Mouse (Mus musculus) intestine, postnatal 0 days (tissue): ENCODE data around the gene Tmem221. TPM values are rescaled to one million over a fixed set of nuclear protein-coding genes. Genes with fewer than 3 reads are reported as not detected.
A peak's percentile ranks its signal among the peaks of the same experiment; 100 is the strongest.

Source experiments
- ATAC-seq: fragments of 200-750 bp; cut with Nextera tagmentation; 2 replicates; pipeline ENCODE4 v1.8.0; 2017; ENCODE audit warnings: mild to moderate bottlenecking, moderate TSS enrichment, moderate library complexity
- H3K27ac ChIP-seq: fragments of 300-500 bp; sonication (generic); 2 replicates; pipeline ENCODE4 v1.5.1; 2014; ENCODE audit warnings: mild to moderate bottlenecking, low read depth, low read length, moderate library complexity
- H3K27me3 ChIP-seq: fragments of 300-500 bp; sonication (generic); replicated peaks from 2 replicates; pipeline ENCODE4 v1.6.1; 2014; ENCODE audit warnings: low read length, mixed read lengths; ENCODE audit not compliant: control insufficient read depth, insufficient read depth
- H3K36me3 ChIP-seq: fragments of 300-500 bp; sonication (generic); 2 replicates; pipeline ENCODE4 v1.6.1; 2014; ENCODE audit warnings: mild to moderate bottlenecking, moderate library complexity; ENCODE audit not compliant: control insufficient read depth, insufficient read depth
- H3K4me1 ChIP-seq: fragments of 300-500 bp; sonication (generic); replicated peaks from 2 replicates; pipeline ENCODE4 v1.6.1; 2014; ENCODE audit warnings: antibody characterized with exemption, low read length, mixed read lengths; ENCODE audit not compliant: control insufficient read depth, insufficient read depth
- H3K4me2 ChIP-seq: fragments of 300-500 bp; sonication (generic); replicated peaks from 2 replicates; pipeline ENCODE4 v1.6.1; 2014; ENCODE audit warnings: low read depth, mild to moderate bottlenecking, moderate library complexity
- H3K4me3 ChIP-seq: fragments of 300-500 bp; sonication (generic); 2 replicates; pipeline ENCODE4 v1.5.1; 2014; ENCODE audit warnings: low read depth, low read length
- H3K9ac ChIP-seq: fragments of 300-500 bp; sonication (generic); 2 replicates; pipeline ENCODE4 v1.6.1; 2014; ENCODE audit warnings: mild to moderate bottlenecking, low read depth, low read length
- H3K9me3 ChIP-seq: fragments of 300-500 bp; sonication (generic); 2 replicates; pipeline ENCODE4 v1.6.1; 2016; ENCODE audit warnings: mixed run types; ENCODE audit not compliant: control insufficient read depth
- CTCF ChIP-seq: sonication (generic); IDR thresholded peaks from 2 replicates; pipeline ENCODE4 v1.5.1; 2016; ENCODE audit warnings: low read depth, mild to moderate bottlenecking, control low read depth, antibody characterized with exemption, moderate library complexity
- WGBS: fragments of 180-500 bp; shearing (Covaris S2); extraction: QIAGEN DNeasy Blood & Tissue Kit; methylation state at CpG from one replicate; pipeline ENCODE4 v1.1.7; 2014; 5-methylcytosine and 5-hydroxymethylcytosine counted together
- polyA plus RNA-seq: library from polyadenylated mRNA; unstranded; fragments of >200 nt; fragmentation: Nextera tagmentation; extraction: Ambion mirVana; gene quantifications from 2 replicates; pipeline ENCODE4 v1.2.1, GENCODE M21; 2015

Tmem221 gene
- polyA plus RNA-seq, 1 experiment from 2014 or later, result 0.66 TPM

DNA sequence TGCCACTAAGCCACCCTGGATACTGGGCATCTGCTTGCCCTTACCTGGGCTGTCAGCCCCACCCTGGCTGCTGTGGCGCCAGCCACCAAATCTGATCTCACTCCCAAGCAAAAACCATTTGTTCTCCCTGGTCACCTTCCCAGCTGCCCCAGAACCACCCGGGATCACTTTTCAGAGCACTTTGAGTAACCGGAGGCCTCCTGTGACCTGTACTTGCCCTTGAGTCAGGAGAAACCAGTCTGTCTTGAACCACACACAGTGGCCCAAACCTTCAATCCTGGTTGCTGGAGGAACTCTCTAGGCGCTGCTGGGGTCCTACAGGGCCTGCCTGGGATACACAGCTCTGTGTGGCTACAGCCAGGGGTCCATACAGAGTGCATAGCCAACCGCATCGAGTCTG is 5.9 kb downstream of the Tmem221 start:
- Histone ChIP-seq H3K27ac (no peak overlapping the region), H3K27me3 (peaks cover 11% of the 10 kb centered on the region; the same call in 1 of the 2 replicates), H3K9ac (no peak overlapping the region), H3K4me3 (no peak overlapping the region), H3K4me1 (no peaks in the 10 kb centered on the region), H3K36me3 (peaks cover 10% of the 10 kb centered on the region; the same call in 1 of the 2 replicates), H3K4me2 (no peak overlapping the region), H3K9me3 (no peaks in the 10 kb centered on the region)
- TF ChIP-seq CTCF, result no peak
- WGBS, result 53% methylated on average over 6 of the region's 6 CpGs
- ATAC-seq, result no peak

GRCm38 (mm10) chr8:71550754-71551153 is 7.9 kb downstream of the Tmem221 start:
- H3K4me2 ChIP-seq, result no peak overlapping the region
- no peak for ATAC-seq
- H3K27me3 ChIP-seq, result 0 out of 2 replicates have a peak, but pooled peaks cover 5% of the 10 kb centered on the region
- no peaks in the 10 kb centered on the region for H3K9me3 ChIP-seq
- H3K27ac ChIP-seq, result no peak overlapping the region
- no peak overlapping the region for H3K4me3 ChIP-seq
- no peak overlapping the region for H3K9ac ChIP-seq
- H3K36me3 ChIP-seq, result peaks cover 27% of the 10 kb centered on the region; the same call in 1 of the 2 replicates
- no peak for TF ChIP-seq CTCF
- H3K4me1 ChIP-seq, result no peaks in the 10 kb centered on the region
- WGBS, result 62% methylated on average over 7 of the region's 7 CpGs

DNA sequence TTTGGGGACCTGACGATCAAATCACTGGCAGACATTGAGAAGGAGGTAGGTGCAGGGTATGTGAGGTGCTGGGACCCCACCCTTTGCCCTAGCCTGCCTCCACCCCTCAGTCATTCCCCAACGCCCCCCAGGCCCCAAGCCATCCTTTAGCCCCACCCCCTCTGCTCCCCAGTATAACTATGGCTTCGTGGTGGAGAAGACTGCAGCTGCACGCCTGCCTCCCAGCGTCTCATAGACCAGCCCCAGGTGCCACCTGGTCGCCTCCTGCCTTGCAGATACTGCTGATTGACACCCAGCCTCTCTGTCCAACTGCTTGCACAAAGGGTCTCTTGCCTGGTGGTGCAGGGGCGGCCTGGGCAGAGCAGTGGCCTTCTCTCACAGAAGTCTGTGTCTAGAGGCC is 11.1 kb downstream of the Tmem221 start:
- Histone ChIP-seq H3K9me3 (no peaks in the 10 kb centered on the region), H3K27ac (no peak overlapping the region), H3K4me2 (no peak overlapping the region), H3K9ac (no peak overlapping the region), H3K4me1 (0 out of 2 replicates have a peak, but pooled peaks cover 2% of the 10 kb centered on the region), H3K36me3 (peaks cover 34% of the 10 kb centered on the region; the same call in 1 of the 2 replicates), H3K27me3 (no peaks in the 10 kb centered on the region), H3K4me3 (no peak overlapping the region)
- 85% methylated on average over 7 of the region's 7 CpGs for WGBS
- TF ChIP-seq CTCF, result no peak
- no peak for ATAC-seq

DNA sequence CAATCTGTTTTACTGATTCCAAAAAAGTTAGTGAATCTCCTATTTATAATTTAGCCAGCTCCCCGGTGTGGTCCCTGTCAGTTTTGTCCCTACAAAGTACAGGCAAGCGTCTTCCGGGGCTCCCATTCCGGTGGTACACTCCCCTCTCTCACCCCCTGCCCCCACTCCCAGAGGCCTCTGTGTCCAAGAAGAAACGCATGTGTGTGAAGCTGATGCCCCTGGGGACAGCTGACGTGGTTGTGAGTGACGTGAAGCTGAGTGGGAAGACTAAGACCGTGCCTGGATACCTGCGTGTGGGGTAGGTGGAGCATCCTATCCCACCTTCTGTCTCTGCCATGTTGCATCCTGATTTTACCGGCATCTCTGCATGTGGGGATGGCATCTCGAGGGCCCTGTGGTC is 13.6 kb downstream of the Tmem221 start:
- Histone ChIP-seq H3K4me2 (no peak overlapping the region), H3K4me1 (0 out of 2 replicates have a peak, but pooled peaks cover 2% of the 10 kb centered on the region), H3K9me3 (no peaks in the 10 kb centered on the region), H3K4me3 (no peak overlapping the region), H3K27me3 (no peaks in the 10 kb centered on the region), H3K36me3 (peaks cover 34% of the 10 kb centered on the region; the same call in 1 of the 2 replicates), H3K27ac (no peak overlapping the region), H3K9ac (no peak overlapping the region)
- ATAC-seq, result no peak
- 89% methylated on average over 11 of the region's 11 CpGs for WGBS
- no peak for TF ChIP-seq CTCF

DNA sequence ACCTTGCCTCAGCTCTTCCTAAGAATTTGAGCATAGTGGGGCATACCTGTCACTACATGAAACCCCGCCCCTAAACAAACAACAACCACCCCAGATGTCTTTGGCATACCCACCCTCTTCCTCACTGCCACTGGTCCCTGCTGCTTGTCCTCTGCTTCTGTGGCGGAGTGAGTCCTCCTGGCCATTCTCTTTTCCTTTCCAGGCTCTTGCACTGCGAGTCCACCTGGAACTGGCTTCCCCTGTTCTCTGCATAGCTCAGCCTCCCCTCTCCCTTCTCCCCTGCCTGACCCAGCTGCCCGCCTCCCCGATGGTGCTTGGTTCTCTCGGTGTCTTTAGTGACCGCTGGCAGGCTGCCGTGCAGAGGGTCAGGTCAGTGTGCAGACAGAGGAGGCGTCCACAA is 14.9 kb downstream of the Tmem221 start:
- Histone ChIP-seq H3K27me3 (no peaks in the 10 kb centered on the region), H3K4me1 (0 out of 2 replicates have a peak, but pooled peaks cover 2% of the 10 kb centered on the region), H3K4me2 (peak overlapping the region; percentile 92), H3K9ac (no peak overlapping the region), H3K27ac (no peak overlapping the region), H3K9me3 (no peaks in the 10 kb centered on the region), H3K4me3 (peak overlapping the region; percentile 87), H3K36me3 (peaks cover 28% of the 10 kb centered on the region; the same call in 1 of the 2 replicates)
- ATAC-seq, result no peak
- TF ChIP-seq CTCF, result no peak
- WGBS, result 81% methylated on average over 9 of the region's 9 CpGs

GRCm38 (mm10) chr8:71542632-71543343 is 15.9 kb downstream of the Tmem221 start, which contains the start of gene Mvb12a:
Gene Mvb12a, plus strand, starts transcription at chr8:71542922.
- Histone ChIP-seq H3K4me2 (peak within 1 kb of the TSS; percentile 92), H3K36me3 (peaks cover 24% of the 10 kb centered on the region; the same call in 1 of the 2 replicates), H3K4me1 (0 out of 2 replicates have a peak, but pooled peaks cover 6% of the 10 kb centered on the region), H3K27me3 (no peaks in the 10 kb centered on the region), H3K9ac (peak within 1 kb of the TSS; percentile 60), H3K9me3 (no peaks in the 10 kb centered on the region), H3K4me3 (peak within 1 kb of the TSS; percentile 87), H3K27ac (peak within 1 kb of the TSS; percentile 88)
- peak; percentile 94 for ATAC-seq
- under 1% methylated on average over 53 of the region's 55 CpGs for WGBS
- TF ChIP-seq CTCF, result 0 out of 2 replicates have a peak, but pooled peaks have one; percentile 1
